Mouse (Mus musculus) kidney, adult 10 weeks (tissue): Measurements from ENCODE around the gene Cuzd1. TPM values are rescaled to one million over a fixed set of nuclear protein-coding genes. Genes with fewer than 3 reads are reported as not detected.

ENCODE experiments used
- polyA plus RNA-seq: library from polyadenylated mRNA; stranded (reverse); fragments of 350-450 nt; fragmentation: Illumina TruSeq; extraction: RNeasy Lipid Tissue Mini Kit (QIAGEN cat#74804); gene quantifications from one replicate; pipeline ENCODE4 v1.2.3, GENCODE M21; 2014; ENCODE audit warnings: low read depth, low replicate concordance

Gene Cuzd1
- 0.57 TPM for polyA plus RNA-seq

GRCm38 (mm10) chr7:131322192-131322591 lies at the start of gene Cuzd1:
TSS of gene Cuzd1 (minus strand) at chr7:131322292.

GRCm38 (mm10) chr7:131370648-131371469 lies 48.8 kb upstream of the Cuzd1 start, which contains the start of gene Pstk:
TSS of gene Pstk (plus strand) at chr7:131371141.

GRCm38 (mm10) chr7:131362615-131363300 lies 40.7 kb upstream of the Cuzd1 start, which contains the start of gene 2310057M21Rik:
TSS of gene 2310057M21Rik (minus strand) at chr7:131362759.

GRCm38 (mm10) chr7:131333564-131333963 lies 11.5 kb upstream of the Cuzd1 start, which contains the start of gene Fam24a:
TSS of gene Fam24a (plus strand) at chr7:131333864.

GRCm38 (mm10) chr7:131329416-131329815 lies 7.3 kb upstream of the Cuzd1 start, which contains the start of gene Fam24b:
TSS of gene Fam24b (minus strand) at chr7:131329516.

Other genes with a start within 250 kb of the Cuzd1 start
- not detected for gene 4933402N03Rik, start 176.0 kb downstream of the Cuzd1 start, polyA plus RNA-seq
- not detected for gene 5430419D17Rik, start 147.9 kb downstream of the Cuzd1 start, polyA plus RNA-seq
- gene Fam24b, start 7.2 kb upstream of the Cuzd1 start, polyA plus RNA-seq = not detected
- not detected for gene Fam24a, start 11.6 kb upstream of the Cuzd1 start, polyA plus RNA-seq
- gene 2310057M21Rik, start 40.5 kb upstream of the Cuzd1 start, polyA plus RNA-seq = 3.6 TPM
- gene Pstk, start 48.8 kb upstream of the Cuzd1 start, polyA plus RNA-seq = 44.8 TPM
- 23.4 TPM for gene Ikzf5, start 88.2 kb upstream of the Cuzd1 start, polyA plus RNA-seq
- gene Acadsb, start 88.3 kb upstream of the Cuzd1 start, polyA plus RNA-seq = 659 TPM
- not detected for gene Hmx3, start 220.6 kb upstream of the Cuzd1 start, polyA plus RNA-seq
- gene Hmx2, start 226.5 kb upstream of the Cuzd1 start, polyA plus RNA-seq = 3.8 TPM
- gene Bub3, start 237.9 kb upstream of the Cuzd1 start, polyA plus RNA-seq = 17.3 TPM